Mouse (Mus musculus) heart, adult 9 months (tissue): ENCODE data around the gene Clp1.

Source experiments
- DNase-seq, 2 experiments: peaks; one replicate each; pipeline ENCODE4 v3.0.0; 2022; ENCODE audit warnings: low spot score in 2 of 2

The Clp1 gene

GRCm38 (mm10) chr2:84727172-84727858 lies at the start of gene Clp1:
Gene Clp1 (minus strand): TSS chr2:84727350.
- DNase-seq, result peak; percentile 95 to 97

GRCm38 (mm10) chr2:84775665-84776064 lies 48.5 kb upstream of the Clp1 start:
- peak; percentile 29 to 64 for DNase-seq

GRCm38 (mm10) chr2:84775241-84775640 lies 48.1 kb upstream of the Clp1 start, which contains the start of gene Serping1:
Gene Serping1 (minus strand): TSS chr2:84775444.
- peak; percentile 28 to 34 for DNase-seq

GRCm38 (mm10) chr2:84774751-84775150 lies 47.6 kb upstream of the Clp1 start:
- DNase-seq, result peak; percentile 90 to 91

GRCm38 (mm10) chr2:84773195-84773594 lies 46.0 kb upstream of the Clp1 start:
- peak in 1 of 2 experiments; percentile 11 for DNase-seq

GRCm38 (mm10) chr2:84772454-84772853 lies 45.3 kb upstream of the Clp1 start:
- DNase-seq, result no peak

- peak; percentile 69 to 74 for DNase-seq
These were observed 43.4 kb upstream of the Clp1 start for GRCm38 (mm10) chr2:84770501-84770900.

GRCm38 (mm10) chr2:84762818-84763217 lies 35.7 kb upstream of the Clp1 start:
- DNase-seq, result no peak

- DNase-seq, result no peak
These were observed 35.1 kb upstream of the Clp1 start for GRCm38 (mm10) chr2:84762295-84762694.

- DNase-seq, result no peak
These were observed 34.7 kb upstream of the Clp1 start for GRCm38 (mm10) chr2:84761840-84762239.

GRCm38 (mm10) chr2:84761309-84761708 lies 34.2 kb upstream of the Clp1 start:
- no peak for DNase-seq

- DNase-seq, result no peak
These were observed 33.6 kb upstream of the Clp1 start for GRCm38 (mm10) chr2:84760777-84761176.

GRCm38 (mm10) chr2:84758542-84759127 lies 31.5 kb upstream of the Clp1 start:
- DNase-seq, result peak; percentile 57 to 61

- DNase-seq, result no peak
These were observed 30.0 kb upstream of the Clp1 start for GRCm38 (mm10) chr2:84757026-84757682.

GRCm38 (mm10) chr2:84756245-84756644 lies 29.1 kb upstream of the Clp1 start:
- no peak for DNase-seq

GRCm38 (mm10) chr2:84750115-84750514 lies 23.0 kb upstream of the Clp1 start:
- DNase-seq, result peak; percentile 62 to 65

GRCm38 (mm10) chr2:84744126-84744525 lies 17.0 kb upstream of the Clp1 start:
- DNase-seq, result no peak

GRCm38 (mm10) chr2:84743561-84743960 lies 16.4 kb upstream of the Clp1 start, which contains the start of gene Gm19426:
Gene Gm19426 (minus strand): TSS chr2:84743655.
- DNase-seq, result peak; percentile 61 to 78

- DNase-seq, result no peak
These were observed 15.5 kb upstream of the Clp1 start for GRCm38 (mm10) chr2:84742451-84743283.

- DNase-seq, result no peak
These were observed 14.8 kb upstream of the Clp1 start for GRCm38 (mm10) chr2:84741841-84742450.

- no peak for DNase-seq
These were observed 13.6 kb upstream of the Clp1 start for GRCm38 (mm10) chr2:84740608-84741333.
